Mouse (Mus musculus): Measurements from ENCODE around the gene Mylk. TPM values are rescaled to one million over a fixed set of nuclear protein-coding genes. Genes with fewer than 3 reads are reported as not detected.
"Not testable (repeated sequence)": the region's sequence is repeated elsewhere in the genome, so short reads cannot be mapped to it uniquely, and the experiment has no call there.

Mylk gene
- polyA plus RNA-seq (2016; fragmentation: Nextera tagmentation; extraction: Ambion mirVana): 3.0 and 3.5 TPM in 2 replicates

- no peaks in the 10 kb centered on the region for H3K36me3 ChIP-seq (replicated peaks)
- under 1% methylated on average over 48 of the region's 48 CpGs for WGBS
- H3K4me3 ChIP-seq: peak within 1 kb of the TSS; percentile 58
- peak within 1 kb of the TSS; percentile 77 for H3K27ac ChIP-seq (replicated peaks)
- peaks cover 37% of the 10 kb centered on the region for H3K4me1 ChIP-seq
- no peaks in the 10 kb centered on the region for H3K9me3 ChIP-seq
- peak; percentile 93 for DNase-seq (ENCODE audit: low spot score)
- H3K27me3 ChIP-seq (replicated peaks; ENCODE audit: low read depth, poor library complexity, severe bottlenecking): peaks cover 44% of the 10 kb centered on the region
Measured at GRCm38 (mm10) chr16:34745065-34745585, at the start of gene Mylk. TSS of gene Mylk (plus strand) at chr16:34745210.

- peaks cover 65% of the 10 kb centered on the region for H3K36me3 ChIP-seq (replicated peaks)
- not testable (repeated sequence) for H3K4me1 ChIP-seq; H3K27ac ChIP-seq (replicated peaks); H3K27me3 ChIP-seq (replicated peaks; ENCODE audit: low read depth, poor library complexity, severe bottlenecking); DNase-seq (ENCODE audit: low spot score); H3K9me3 ChIP-seq; H3K4me3 ChIP-seq
- WGBS: 79% methylated on average over 3 of the region's 3 CpGs
Measured at GRCm38 (mm10) chr16:34698721-34699120, 46.3 kb upstream of the Mylk start.

DNA sequence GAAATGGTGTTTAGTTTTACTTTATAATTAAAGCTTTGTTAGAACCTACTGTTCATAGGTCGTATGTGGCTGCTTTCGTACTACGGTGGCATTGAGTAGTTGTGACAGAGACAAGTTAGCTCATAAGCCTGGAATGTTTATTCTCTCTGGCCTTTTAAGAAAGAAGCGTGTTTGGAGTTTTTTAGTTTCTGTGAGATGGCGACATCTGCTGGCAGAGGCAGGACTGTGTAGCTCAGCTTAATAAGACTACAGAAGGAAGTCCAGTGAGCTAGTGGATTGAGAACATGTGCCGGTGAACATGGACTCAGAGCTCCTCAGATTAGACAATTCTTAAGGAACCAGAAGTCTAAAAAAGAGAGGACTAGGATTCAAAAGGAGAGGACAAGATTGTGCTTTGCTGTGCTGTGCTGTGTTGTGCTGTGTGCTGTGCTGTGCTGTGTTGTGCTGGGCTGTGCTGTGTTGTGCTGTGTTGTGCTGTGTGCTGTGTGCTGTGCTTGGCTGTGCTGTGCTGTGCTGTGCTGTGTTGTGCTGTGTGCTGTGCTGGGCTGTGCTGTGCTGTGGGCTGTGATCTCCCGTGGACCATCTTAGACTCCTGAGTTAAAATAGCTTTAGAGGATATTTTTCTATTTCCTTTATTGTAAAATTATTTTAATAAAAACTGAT is 44.7 kb upstream of the Mylk start:
- Histone ChIP-seq H3K27me3 (replicated peaks; ENCODE audit: low read depth, poor library complexity, severe bottlenecking) (no peaks in the 10 kb centered on the region), H3K9me3 (no peaks in the 10 kb centered on the region), H3K36me3 (replicated peaks) (peaks cover 74% of the 10 kb centered on the region), H3K4me3 (no peak overlapping the region), H3K4me1 (no peaks in the 10 kb centered on the region), H3K27ac (replicated peaks) (no peak overlapping the region)
- peak; percentile 75 for DNase-seq (ENCODE audit: low spot score)
- WGBS: 31% methylated on average over 7 of the region's 7 CpGs

DNA sequence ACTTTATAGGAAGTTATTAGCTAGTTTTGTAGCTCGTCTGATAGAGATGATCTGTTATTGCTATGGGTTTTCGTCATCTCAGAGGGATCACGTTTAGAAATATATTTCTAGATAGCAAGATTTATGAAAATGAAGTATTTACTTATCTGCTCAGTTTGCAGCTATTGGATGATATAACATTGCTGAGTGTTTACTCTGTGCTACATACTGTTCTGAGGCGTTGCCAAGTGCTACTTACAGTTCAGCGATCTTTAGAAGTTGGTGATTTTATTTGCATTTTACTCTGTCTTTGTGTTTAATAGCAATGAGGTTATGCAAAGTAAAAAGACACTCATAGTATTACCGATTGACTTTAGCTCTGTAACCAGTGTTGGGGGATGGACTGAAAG is 44.2 kb upstream of the Mylk start:
- 90% methylated on average over 6 of the region's 6 CpGs for WGBS
- H3K36me3 ChIP-seq (replicated peaks): peaks cover 74% of the 10 kb centered on the region
- H3K4me1 ChIP-seq: no peaks in the 10 kb centered on the region
- H3K9me3 ChIP-seq: no peaks in the 10 kb centered on the region
- H3K27me3 ChIP-seq (replicated peaks; ENCODE audit: low read depth, poor library complexity, severe bottlenecking): no peaks in the 10 kb centered on the region
- H3K27ac ChIP-seq (replicated peaks): no peak overlapping the region
- H3K4me3 ChIP-seq: no peak overlapping the region
- no peak for DNase-seq (ENCODE audit: low spot score)

GRCm38 (mm10) chr16:34706019-34706418 is 39.0 kb upstream of the Mylk start:
- H3K4me3 ChIP-seq: no peak overlapping the region
- H3K27me3 ChIP-seq (replicated peaks; ENCODE audit: low read depth, poor library complexity, severe bottlenecking): no peaks in the 10 kb centered on the region
- peaks cover 83% of the 10 kb centered on the region for H3K36me3 ChIP-seq (replicated peaks)
- WGBS: 93% methylated on average over 2 of the region's 2 CpGs
- H3K4me1 ChIP-seq: no peaks in the 10 kb centered on the region
- no peak overlapping the region for H3K27ac ChIP-seq (replicated peaks)
- no peak for DNase-seq (ENCODE audit: low spot score)
- H3K9me3 ChIP-seq: no peaks in the 10 kb centered on the region

- 88% methylated on average over 7 of the region's 7 CpGs for WGBS
- Histone ChIP-seq H3K27ac (replicated peaks) (no peak overlapping the region), H3K9me3 (no peaks in the 10 kb centered on the region), H3K4me3 (no peak overlapping the region), H3K4me1 (no peaks in the 10 kb centered on the region), H3K36me3 (replicated peaks) (peaks cover 81% of the 10 kb centered on the region), H3K27me3 (replicated peaks; ENCODE audit: low read depth, poor library complexity, severe bottlenecking) (no peaks in the 10 kb centered on the region)
- DNase-seq (ENCODE audit: low spot score): no peak
Measured at GRCm38 (mm10) chr16:34706487-34706946, 38.5 kb upstream of the Mylk start.

DNA sequence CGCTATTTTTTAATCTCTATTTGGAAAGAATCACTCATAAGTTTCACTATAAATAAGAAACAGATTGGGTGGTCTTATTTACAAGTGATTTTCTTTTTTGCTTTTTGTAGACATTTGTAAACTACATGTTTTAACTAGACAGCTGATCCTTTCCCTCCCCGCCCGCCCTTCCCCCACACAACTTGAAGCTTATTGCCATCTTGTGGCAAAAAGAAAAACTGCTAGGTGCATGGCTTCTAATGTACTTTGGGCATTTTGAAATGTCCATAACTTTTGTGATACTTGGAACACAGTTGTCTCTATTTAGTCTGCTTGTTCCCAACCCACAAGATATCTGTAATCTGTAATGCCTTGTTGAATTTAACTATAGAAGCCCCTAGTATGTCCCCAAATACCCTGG is 33.5 kb upstream of the Mylk start:
- Histone ChIP-seq H3K9me3 (no peaks in the 10 kb centered on the region), H3K4me3 (no peak overlapping the region), H3K36me3 (replicated peaks) (peaks cover 76% of the 10 kb centered on the region), H3K4me1 (no peaks in the 10 kb centered on the region), H3K27ac (replicated peaks) (no peak overlapping the region), H3K27me3 (replicated peaks; ENCODE audit: low read depth, poor library complexity, severe bottlenecking) (no peaks in the 10 kb centered on the region)
- WGBS: 82% methylated on average over 3 of the region's 3 CpGs
- peak; percentile 21 for DNase-seq (ENCODE audit: low spot score)

DNA sequence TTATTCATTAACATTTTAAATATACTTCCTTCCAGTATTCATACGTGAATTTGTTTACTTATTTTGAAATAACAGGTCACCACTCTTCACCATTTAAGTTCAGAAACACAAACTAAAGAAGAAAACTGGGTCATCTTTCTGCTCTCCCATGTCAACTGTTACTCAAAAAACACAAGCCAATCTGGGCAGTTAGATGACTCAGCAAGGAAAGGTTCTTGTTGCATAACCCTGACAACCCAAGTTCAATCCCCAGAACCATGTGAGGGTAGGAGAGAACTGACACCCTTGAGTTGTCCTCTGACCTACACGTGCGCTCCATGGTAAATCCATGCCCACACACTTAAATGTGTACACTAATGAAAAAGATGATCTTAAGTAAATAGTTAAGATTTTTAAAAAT is 19.9 kb upstream of the Mylk start:
- WGBS: 93% methylated on average over 3 of the region's 3 CpGs
- H3K36me3 ChIP-seq (replicated peaks): peaks cover 69% of the 10 kb centered on the region

DNA sequence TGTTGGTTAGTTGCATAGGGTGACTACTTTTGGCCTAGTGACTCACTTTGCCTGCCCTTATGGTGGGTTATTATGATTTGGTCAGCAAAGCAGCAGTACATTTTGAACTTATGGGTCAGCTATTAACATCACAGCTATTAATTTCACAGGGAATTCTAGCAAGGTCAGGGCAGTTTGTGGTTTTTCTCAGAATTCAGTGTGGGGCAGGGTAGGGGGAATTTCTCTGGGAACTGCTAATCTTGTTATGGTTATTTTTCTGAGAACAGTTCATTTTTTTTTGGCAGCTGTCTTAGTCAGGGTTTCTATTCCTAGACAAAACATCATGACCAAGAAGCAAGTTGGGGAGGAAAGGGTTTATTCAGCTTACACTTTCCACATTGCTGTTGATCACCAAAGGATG is 16.4 kb upstream of the Mylk start:
- DNase-seq (ENCODE audit: low spot score); H3K9me3 ChIP-seq; H3K27me3 ChIP-seq (replicated peaks; ENCODE audit: low read depth, poor library complexity, severe bottlenecking); H3K4me1 ChIP-seq; H3K4me3 ChIP-seq; H3K27ac ChIP-seq (replicated peaks): not testable (repeated sequence)
- peaks cover 36% of the 10 kb centered on the region for H3K36me3 ChIP-seq (replicated peaks)

More for the DNA sequence above, 19.9 kb upstream of the Mylk start:
- no peak for DNase-seq (ENCODE audit: low spot score)
- H3K9me3 ChIP-seq: no peaks in the 10 kb centered on the region; the same call in 1 of the 2 replicates
- no peaks in the 10 kb centered on the region for H3K4me1 ChIP-seq
- H3K27me3 ChIP-seq (replicated peaks; ENCODE audit: low read depth, poor library complexity, severe bottlenecking): no peaks in the 10 kb centered on the region
- H3K4me3 ChIP-seq: no peak overlapping the region
- H3K27ac ChIP-seq (replicated peaks): no peak overlapping the region

GRCm38 (mm10) chr16:34729371-34729770 is 15.6 kb upstream of the Mylk start:
- no peaks in the 10 kb centered on the region; the same call in 1 of the 2 replicates for H3K9me3 ChIP-seq
- DNase-seq (ENCODE audit: low spot score): no peak
- H3K4me1 ChIP-seq: no peaks in the 10 kb centered on the region
- H3K27ac ChIP-seq (replicated peaks): no peak overlapping the region
- peaks cover 30% of the 10 kb centered on the region for H3K36me3 ChIP-seq (replicated peaks)
- 86% methylated on average over 1 of the region's 1 CpGs for WGBS
- no peaks in the 10 kb centered on the region for H3K27me3 ChIP-seq (replicated peaks; ENCODE audit: low read depth, poor library complexity, severe bottlenecking)
- no peak overlapping the region for H3K4me3 ChIP-seq

- Histone ChIP-seq H3K27me3 (replicated peaks; ENCODE audit: low read depth, poor library complexity, severe bottlenecking) (peaks cover 12% of the 10 kb centered on the region), H3K9me3 (no peaks in the 10 kb centered on the region), H3K36me3 (replicated peaks) (no peaks in the 10 kb centered on the region), H3K4me3 (no peak overlapping the region), H3K27ac (replicated peaks) (no peak overlapping the region), H3K4me1 (no peaks in the 10 kb centered on the region)
- DNase-seq (ENCODE audit: low spot score): no peak
- WGBS: 90% methylated on average over 4 of the region's 4 CpGs
Measured at GRCm38 (mm10) chr16:34738656-34739233, 6.3 kb upstream of the Mylk start.

- Histone ChIP-seq H3K9me3 (no peaks in the 10 kb centered on the region), H3K27ac (replicated peaks) (no peak overlapping the region), H3K4me1 (peaks cover 16% of the 10 kb centered on the region), H3K4me3 (no peak overlapping the region), H3K27me3 (replicated peaks; ENCODE audit: low read depth, poor library complexity, severe bottlenecking) (peaks cover 46% of the 10 kb centered on the region), H3K36me3 (replicated peaks) (no peaks in the 10 kb centered on the region)
- WGBS: 46% methylated on average over 2 of the region's 2 CpGs
- no peak for DNase-seq (ENCODE audit: low spot score)
Measured at GRCm38 (mm10) chr16:34742930-34743329, 2.1 kb upstream of the Mylk start.

All from embryonic facial prominence, embryonic 10.5 days (tissue).